Mouse (Mus musculus): ENCODE measurements around the gene Zp3r. TPM values are rescaled to one million over a fixed set of nuclear protein-coding genes. Genes with fewer than 3 reads are reported as not detected.
A peak's percentile ranks its signal among the peaks of the same experiment; 100 is the strongest.
"Not testable (repeated sequence)": the region's sequence is repeated elsewhere in the genome, so short reads cannot be mapped to it uniquely, and the experiment has no call there.

Gene Zp3r
- not detected in 2 replicates for polyA plus RNA-seq (2014; fragmentation: Nextera tagmentation; extraction: Ambion mirVana)

DNA sequence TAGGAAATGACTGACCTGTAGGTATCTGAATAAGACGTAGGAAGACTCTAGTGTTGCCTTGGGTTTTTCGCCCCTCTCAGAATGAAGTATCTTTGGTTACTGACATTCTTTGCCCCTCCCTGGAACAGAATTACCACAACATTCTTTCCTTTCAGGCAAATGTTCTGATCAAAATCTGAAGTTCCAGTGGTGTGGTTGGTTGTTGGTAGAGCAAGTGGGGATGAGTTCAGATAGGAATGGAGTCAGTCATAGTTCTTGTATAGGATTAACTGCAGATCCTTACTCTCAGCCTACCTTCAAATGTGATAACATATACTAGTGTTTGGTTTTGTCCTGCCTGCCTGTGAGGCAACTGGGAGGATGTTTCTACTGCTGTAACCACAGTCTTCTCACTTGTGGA is at the start of gene Zp3r:
Gene Zp3r (minus strand): TSS at position 101 of the 400 bp plus-strand sequence.
- Histone ChIP-seq H3K4me1 (replicated peaks; ENCODE audit: control insufficient read depth, insufficient read depth, low read length) (no peaks in the 10 kb centered on the region), H3K4me3 (ENCODE audit: low read depth, low read length) (no peak within 1 kb of the TSS), H3K9ac (ENCODE audit: low read depth, low read length) (no peak within 1 kb of the TSS), H3K36me3 (ENCODE audit: control insufficient read depth, insufficient read depth, low read length) (no peaks in the 10 kb centered on the region), H3K27me3 (ENCODE audit: control insufficient read depth, insufficient read depth, low read length) (no peaks in the 10 kb centered on the region), H3K27ac (ENCODE audit: low read depth, low read length) (no peak within 1 kb of the TSS), H3K4me2 (replicated peaks; ENCODE audit: low read depth, low read length) (no peak within 1 kb of the TSS), H3K9me3 (ENCODE audit: control insufficient read depth, low read length) (no peaks in the 10 kb centered on the region)
- WGBS = 95% methylated on average over 2 of the region's 2 CpGs
- no peak for ATAC-seq (ENCODE audit: low FRiP score)
- no peak for DNase-seq (ENCODE audit: low spot score)

DNA sequence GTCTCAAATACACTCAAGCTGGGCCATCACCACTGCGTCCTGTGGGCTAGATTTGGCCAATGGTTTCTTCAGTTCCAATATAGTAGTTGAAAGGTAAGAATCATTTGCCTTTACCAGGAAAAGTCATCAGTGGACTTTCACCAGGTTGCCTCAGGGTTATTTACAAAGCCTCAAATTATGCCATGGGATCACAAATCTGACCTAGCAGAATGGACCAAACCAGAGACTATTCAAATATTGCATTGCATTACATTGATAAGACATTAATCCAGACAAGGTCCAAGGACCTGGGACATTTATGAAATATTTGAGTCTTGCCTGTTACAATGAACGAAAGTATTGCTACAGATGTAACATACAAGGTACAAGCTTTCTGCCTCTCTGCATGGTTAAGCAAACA is 49.1 kb upstream of the Zp3r start:
- Histone ChIP-seq H3K4me2 (replicated peaks; ENCODE audit: low read depth, low read length) (no peak overlapping the region), H3K36me3 (ENCODE audit: control insufficient read depth, insufficient read depth, low read length) (no peaks in the 10 kb centered on the region), H3K27me3 (ENCODE audit: control insufficient read depth, insufficient read depth, low read length) (no peaks in the 10 kb centered on the region), H3K4me1 (replicated peaks; ENCODE audit: control insufficient read depth, insufficient read depth, low read length) (no peaks in the 10 kb centered on the region), H3K27ac (ENCODE audit: low read depth, low read length) (no peak overlapping the region), H3K4me3 (ENCODE audit: low read depth, low read length) (no peak overlapping the region), H3K9me3 (ENCODE audit: control insufficient read depth, low read length) (no peaks in the 10 kb centered on the region), H3K9ac (ENCODE audit: low read depth, low read length) (no peak overlapping the region)
- no peak for DNase-seq (ENCODE audit: low spot score)
- ATAC-seq (ENCODE audit: low FRiP score) = no peak
- WGBS = 84% methylated on average over 2 of the region's 2 CpGs

DNA sequence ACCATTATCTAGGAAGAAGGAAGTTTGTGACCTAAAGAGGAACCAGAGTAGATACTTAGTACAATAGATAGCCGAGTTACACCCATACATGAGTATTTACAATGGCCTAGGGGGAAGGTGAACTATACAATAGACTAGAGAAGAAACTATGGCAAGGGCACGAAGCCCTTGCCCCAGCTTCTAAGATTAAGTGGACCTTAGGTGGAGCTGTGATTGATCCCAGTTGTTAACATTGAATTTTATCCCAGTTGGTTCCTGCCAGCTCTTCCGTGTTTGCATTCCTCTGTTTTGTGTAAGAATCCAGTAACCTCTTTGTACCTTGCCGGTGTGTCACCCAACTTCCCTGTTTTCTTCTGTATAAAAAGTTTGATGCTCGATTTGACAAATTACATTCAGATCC is 34.2 kb upstream of the Zp3r start:
- H3K4me2 ChIP-seq (replicated peaks; ENCODE audit: low read depth, low read length); H3K36me3 ChIP-seq (ENCODE audit: control insufficient read depth, insufficient read depth, low read length); ATAC-seq (ENCODE audit: low FRiP score); H3K9me3 ChIP-seq (ENCODE audit: control insufficient read depth, low read length); DNase-seq (ENCODE audit: low spot score); H3K9ac ChIP-seq (ENCODE audit: low read depth, low read length); H3K4me1 ChIP-seq (replicated peaks; ENCODE audit: control insufficient read depth, insufficient read depth, low read length); H3K4me3 ChIP-seq (ENCODE audit: low read depth, low read length); H3K27ac ChIP-seq (ENCODE audit: low read depth, low read length); H3K27me3 ChIP-seq (ENCODE audit: control insufficient read depth, insufficient read depth, low read length): not testable (repeated sequence)
- 89% methylated on average over 5 of the region's 5 CpGs for WGBS

DNA sequence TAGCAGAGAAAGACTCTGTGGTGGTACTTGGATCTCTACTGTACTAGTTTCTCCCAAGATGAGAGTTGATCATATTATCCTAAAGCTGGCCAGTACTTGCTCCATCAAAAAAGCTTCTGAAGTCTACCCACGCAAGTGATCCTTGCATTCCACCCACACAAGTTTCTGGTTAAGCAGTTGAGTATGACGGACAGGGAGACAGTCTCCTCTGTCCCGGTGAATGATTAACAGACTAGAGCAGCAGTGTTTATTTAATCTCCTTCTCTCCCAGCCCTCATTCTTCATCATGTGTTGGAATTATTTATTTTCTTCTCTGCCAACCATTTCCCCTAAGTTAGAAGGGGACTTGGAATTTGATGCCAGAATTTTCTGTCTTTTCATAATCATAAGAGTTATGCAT is 32.0 kb upstream of the Zp3r start, which contains the start of gene C4bp:
Gene C4bp (minus strand): TSS at position 179 of the 400 bp plus-strand sequence.
- H3K27me3 ChIP-seq (ENCODE audit: control insufficient read depth, insufficient read depth, low read length) = no peaks in the 10 kb centered on the region
- H3K9ac ChIP-seq (ENCODE audit: low read depth, low read length) = no peak within 1 kb of the TSS
- no peaks in the 10 kb centered on the region for H3K36me3 ChIP-seq (ENCODE audit: control insufficient read depth, insufficient read depth, low read length)
- no peak within 1 kb of the TSS for H3K4me3 ChIP-seq (ENCODE audit: low read depth, low read length)
- H3K9me3 ChIP-seq (ENCODE audit: control insufficient read depth, low read length) = no peaks in the 10 kb centered on the region
- H3K27ac ChIP-seq (ENCODE audit: low read depth, low read length) = no peak within 1 kb of the TSS
- no peaks in the 10 kb centered on the region for H3K4me1 ChIP-seq (replicated peaks; ENCODE audit: control insufficient read depth, insufficient read depth, low read length)
- DNase-seq (ENCODE audit: low spot score) (no peak), ATAC-seq (ENCODE audit: low FRiP score) (no peak)
- H3K4me2 ChIP-seq (replicated peaks; ENCODE audit: low read depth, low read length) = no peak within 1 kb of the TSS
- WGBS = 77% methylated on average over 3 of the region's 3 CpGs

DNA sequence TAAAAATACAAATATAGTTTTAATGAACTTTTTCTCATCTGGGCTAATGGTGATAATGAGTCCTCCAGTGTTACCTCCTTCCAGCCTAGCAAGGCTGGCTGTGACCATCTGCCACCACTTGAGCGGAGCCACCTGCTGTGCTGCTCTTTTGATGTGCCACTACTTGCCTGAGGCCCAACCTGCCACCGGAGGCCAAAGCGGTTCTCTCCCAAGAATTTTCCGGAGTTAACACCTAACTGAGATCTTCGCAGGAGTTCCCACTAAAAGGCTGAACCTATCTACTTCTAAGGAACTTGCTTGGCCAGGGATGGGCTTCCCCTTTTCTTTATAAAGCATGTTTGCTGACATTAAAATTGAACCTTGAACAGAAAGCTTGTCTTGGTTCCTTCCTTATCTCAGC is 30.2 kb upstream of the Zp3r start:
- not testable (repeated sequence) for H3K36me3 ChIP-seq (ENCODE audit: control insufficient read depth, insufficient read depth, low read length); H3K4me3 ChIP-seq (ENCODE audit: low read depth, low read length); H3K27me3 ChIP-seq (ENCODE audit: control insufficient read depth, insufficient read depth, low read length); H3K4me2 ChIP-seq (replicated peaks; ENCODE audit: low read depth, low read length); H3K27ac ChIP-seq (ENCODE audit: low read depth, low read length); H3K9ac ChIP-seq (ENCODE audit: low read depth, low read length); H3K4me1 ChIP-seq (replicated peaks; ENCODE audit: control insufficient read depth, insufficient read depth, low read length); DNase-seq (ENCODE audit: low spot score); ATAC-seq (ENCODE audit: low FRiP score); H3K9me3 ChIP-seq (ENCODE audit: control insufficient read depth, low read length)
- 54% methylated on average over 5 of the region's 5 CpGs for WGBS

DNA sequence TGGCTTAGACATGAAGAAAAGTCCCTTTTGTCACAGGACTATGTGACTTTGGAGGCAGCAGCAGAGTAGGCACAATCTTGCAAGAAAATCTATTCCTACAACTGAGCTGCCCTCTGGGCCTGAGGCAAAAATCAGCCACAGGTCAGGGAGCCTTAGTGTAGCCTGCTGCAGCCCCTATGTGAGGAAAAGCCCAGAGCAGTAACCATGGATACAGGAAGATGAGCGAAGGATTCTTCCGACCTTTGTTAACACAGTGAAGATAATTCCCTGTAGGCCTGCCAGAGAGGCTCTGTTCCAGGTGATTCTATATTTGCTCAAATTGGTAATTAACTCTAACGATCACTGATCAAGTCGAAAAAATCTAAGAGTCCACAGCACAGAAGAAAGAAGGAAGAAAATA is 14.7 kb upstream of the Zp3r start:
- Histone ChIP-seq H3K9me3 (ENCODE audit: control insufficient read depth, low read length) (no peaks in the 10 kb centered on the region), H3K36me3 (ENCODE audit: control insufficient read depth, insufficient read depth, low read length) (no peaks in the 10 kb centered on the region), H3K4me2 (replicated peaks; ENCODE audit: low read depth, low read length) (no peak overlapping the region), H3K4me3 (ENCODE audit: low read depth, low read length) (no peak overlapping the region), H3K4me1 (replicated peaks; ENCODE audit: control insufficient read depth, insufficient read depth, low read length) (no peaks in the 10 kb centered on the region), H3K27me3 (ENCODE audit: control insufficient read depth, insufficient read depth, low read length) (no peaks in the 10 kb centered on the region), H3K27ac (ENCODE audit: low read depth, low read length) (no peak overlapping the region), H3K9ac (ENCODE audit: low read depth, low read length) (no peak overlapping the region)
- no peak for DNase-seq (ENCODE audit: low spot score)
- ATAC-seq (ENCODE audit: low FRiP score) = no peak
- WGBS = 63% methylated on average over 4 of the region's 4 CpGs

DNA sequence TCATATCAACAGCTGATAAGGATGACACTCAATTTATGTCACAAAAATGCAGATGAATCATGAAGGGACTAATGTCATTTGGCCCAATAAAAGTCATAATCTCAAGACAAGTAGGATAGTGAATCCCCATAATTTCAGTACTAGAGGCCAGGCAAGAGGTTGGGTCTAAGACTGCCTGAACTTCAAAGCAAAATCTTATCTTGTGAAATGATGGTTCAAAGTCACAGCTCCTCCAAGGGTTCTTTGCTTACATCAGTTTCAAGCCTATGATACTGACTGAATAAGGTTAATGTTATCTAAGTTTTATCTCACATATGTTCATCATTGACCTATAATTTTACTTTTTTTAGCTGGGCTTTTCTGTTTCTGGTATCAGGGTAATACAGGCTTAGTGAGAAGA is 11.5 kb upstream of the Zp3r start:
- Histone ChIP-seq H3K9ac (ENCODE audit: low read depth, low read length) (no peak overlapping the region), H3K4me3 (ENCODE audit: low read depth, low read length) (no peak overlapping the region), H3K27me3 (ENCODE audit: control insufficient read depth, insufficient read depth, low read length) (no peaks in the 10 kb centered on the region), H3K4me1 (replicated peaks; ENCODE audit: control insufficient read depth, insufficient read depth, low read length) (no peaks in the 10 kb centered on the region), H3K36me3 (ENCODE audit: control insufficient read depth, insufficient read depth, low read length) (no peaks in the 10 kb centered on the region), H3K9me3 (ENCODE audit: control insufficient read depth, low read length) (no peaks in the 10 kb centered on the region), H3K27ac (ENCODE audit: low read depth, low read length) (no peak overlapping the region), H3K4me2 (replicated peaks; ENCODE audit: low read depth, low read length) (no peak overlapping the region)
- ATAC-seq (ENCODE audit: low FRiP score) (no peak), DNase-seq (ENCODE audit: low spot score) (no peak)

DNA sequence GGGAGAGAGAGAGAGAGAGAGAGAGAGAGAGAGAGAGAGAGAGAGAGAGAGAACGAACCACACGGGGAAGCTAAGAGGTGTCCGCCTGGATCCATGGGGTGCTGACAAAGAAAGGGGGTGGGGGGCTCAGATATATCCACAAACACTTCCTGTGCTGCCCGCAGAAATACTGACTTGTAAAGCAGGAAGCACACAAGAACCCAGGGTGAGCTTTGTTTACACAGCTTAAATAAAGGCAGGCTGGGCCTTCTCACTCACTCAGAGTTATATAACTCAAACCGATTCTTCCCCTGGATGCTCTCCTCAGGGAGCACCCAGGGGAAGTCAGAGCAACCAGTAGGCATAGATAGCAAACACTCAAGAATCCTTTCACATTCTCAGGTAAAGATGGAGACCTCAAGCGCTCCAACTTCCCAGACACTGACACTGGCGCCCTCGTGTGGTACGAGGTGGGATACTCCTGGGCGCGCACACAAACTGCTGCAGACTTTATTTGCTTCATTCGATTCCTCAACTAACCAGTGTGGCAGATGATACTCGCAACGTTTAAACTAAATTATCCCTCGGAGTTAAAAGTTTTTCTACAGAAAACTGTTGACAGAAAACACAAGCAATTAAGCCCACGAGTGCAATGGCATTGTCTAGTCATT is 4.5 kb upstream of the Zp3r start:
- H3K27ac ChIP-seq (ENCODE audit: low read depth, low read length) = no peak overlapping the region
- no peaks in the 10 kb centered on the region for H3K9me3 ChIP-seq (ENCODE audit: control insufficient read depth, low read length)
- 33% methylated on average over 16 of the region's 16 CpGs for WGBS
- H3K4me2 ChIP-seq (replicated peaks; ENCODE audit: low read depth, low read length) = no peak overlapping the region
- no peak overlapping the region for H3K4me3 ChIP-seq (ENCODE audit: low read depth, low read length)
- no peaks in the 10 kb centered on the region for H3K4me1 ChIP-seq (replicated peaks; ENCODE audit: control insufficient read depth, insufficient read depth, low read length)
- peak; percentile 59; the same call in 1 of the 2 replicates for ATAC-seq (ENCODE audit: low FRiP score)
- H3K9ac ChIP-seq (ENCODE audit: low read depth, low read length) = no peak overlapping the region
- H3K36me3 ChIP-seq (ENCODE audit: control insufficient read depth, insufficient read depth, low read length) = no peaks in the 10 kb centered on the region
- DNase-seq (ENCODE audit: low spot score) = peak; percentile 83
- H3K27me3 ChIP-seq (ENCODE audit: control insufficient read depth, insufficient read depth, low read length) = no peaks in the 10 kb centered on the region

DNA sequence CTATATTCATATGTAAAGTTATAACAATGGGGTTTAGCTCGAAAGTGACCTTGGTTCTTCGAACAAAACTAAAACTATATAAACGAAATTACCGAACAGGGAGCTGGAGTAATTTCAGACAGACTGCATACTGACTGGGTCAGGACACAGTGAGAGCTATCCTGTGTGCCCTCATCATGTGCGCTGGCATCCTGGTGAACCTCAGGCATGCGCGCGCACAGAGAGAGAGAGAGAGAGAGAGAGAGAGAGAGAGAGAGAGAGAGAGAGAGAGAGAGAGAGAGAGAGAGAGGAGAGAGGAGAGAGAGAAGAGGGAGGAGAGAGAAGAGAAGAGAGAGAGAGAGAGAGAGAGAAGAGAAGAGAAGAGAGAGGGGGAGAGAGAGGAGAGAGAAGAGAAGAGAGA is 3.9 kb upstream of the Zp3r start:
- WGBS = 90% methylated on average over 8 of the region's 8 CpGs
- Histone ChIP-seq H3K36me3 (ENCODE audit: control insufficient read depth, insufficient read depth, low read length) (no peaks in the 10 kb centered on the region), H3K9me3 (ENCODE audit: control insufficient read depth, low read length) (no peaks in the 10 kb centered on the region), H3K4me2 (replicated peaks; ENCODE audit: low read depth, low read length) (no peak overlapping the region), H3K4me1 (replicated peaks; ENCODE audit: control insufficient read depth, insufficient read depth, low read length) (no peaks in the 10 kb centered on the region), H3K9ac (ENCODE audit: low read depth, low read length) (no peak overlapping the region), H3K4me3 (ENCODE audit: low read depth, low read length) (no peak overlapping the region), H3K27me3 (ENCODE audit: control insufficient read depth, insufficient read depth, low read length) (no peaks in the 10 kb centered on the region), H3K27ac (ENCODE audit: low read depth, low read length) (no peak overlapping the region)
- no peak for ATAC-seq (ENCODE audit: low FRiP score)
- DNase-seq (ENCODE audit: low spot score) = no peak

Data from hindbrain, embryonic 11.5 days (tissue).